Mouse (Mus musculus) lung, postnatal 0 days (tissue): ENCODE data around the gene Mrfap1. TPM values are rescaled to one million over a fixed set of nuclear protein-coding genes. Genes with fewer than 3 reads are reported as not detected.

ENCODE experiments used
- ATAC-seq: fragments of 200-750 bp; cut with Nextera tagmentation; 2 replicates; pipeline ENCODE4 v1.8.0; 2017; ENCODE audit warnings: moderate library complexity
- DNase-seq: peaks from one replicate; pipeline ENCODE4 v3.0.0-alpha.2; 2016; ENCODE audit warnings: low spot score
- H3K27ac ChIP-seq: fragments of 300-500 bp; sonication (generic); 2 replicates; pipeline ENCODE4 v1.5.1; 2014; ENCODE audit warnings: antibody characterized with exemption, mild to moderate bottlenecking, low read length, mixed read lengths
- H3K27me3 ChIP-seq: fragments of 300-500 bp; sonication (generic); replicated peaks from 2 replicates; pipeline ENCODE4 v1.6.1; 2014; ENCODE audit warnings: low read length, mixed read lengths; ENCODE audit not compliant: insufficient read depth
- H3K36me3 ChIP-seq: fragments of 300-500 bp; sonication (generic); 2 replicates; pipeline ENCODE4 v1.6.1; 2014; ENCODE audit warnings: low read length, mixed read lengths; ENCODE audit not compliant: insufficient read depth
- H3K4me1 ChIP-seq: fragments of 300-500 bp; sonication (generic); 2 replicates; pipeline ENCODE4 v1.6.1; 2014; ENCODE audit warnings: antibody characterized with exemption, low read depth, low read length, mixed read lengths; ENCODE audit not compliant: insufficient read depth
- H3K4me2 ChIP-seq: fragments of 300-500 bp; sonication (generic); replicated peaks from 2 replicates; pipeline ENCODE4 v1.6.1; 2014; ENCODE audit warnings: low read depth, mild to moderate bottlenecking, low read length, moderate library complexity, mixed read lengths
- H3K4me3 ChIP-seq: fragments of 300-500 bp; sonication (generic); 2 replicates; pipeline ENCODE4 v1.5.1; 2014; ENCODE audit warnings: low read depth, low read length
- H3K9ac ChIP-seq: fragments of 300-500 bp; sonication (generic); replicated peaks from 2 replicates; pipeline ENCODE4 v1.6.1; 2014; ENCODE audit warnings: low read depth, mild to moderate bottlenecking
- H3K9me3 ChIP-seq: fragments of 300-500 bp; sonication (generic); 2 replicates; pipeline ENCODE4 v1.6.1; 2016; ENCODE audit warnings: low read length, mixed read lengths
- CTCF ChIP-seq: IDR thresholded peaks from 2 replicates; pipeline ENCODE4 v1.5.1; 2016; ENCODE audit warnings: antibody characterized with exemption, mild to moderate bottlenecking
- EP300 ChIP-seq: IDR thresholded peaks from 2 replicates; pipeline ENCODE4 v1.6.1; 2016; ENCODE audit warnings: antibody characterized with exemption, mild to moderate bottlenecking, control low read depth
- WGBS: fragments of 180-500 bp; shearing (Covaris S2); extraction: QIAGEN DNeasy Blood & Tissue Kit; methylation state at CpG from one replicate; pipeline ENCODE4 v1.1.7; 2014; 5-methylcytosine and 5-hydroxymethylcytosine counted together
- polyA plus RNA-seq: library from polyadenylated mRNA; unstranded; fragments of >200 nt; fragmentation: Nextera tagmentation; extraction: Ambion mirVana; gene quantifications from 2 replicates; pipeline ENCODE4 v1.2.1, GENCODE M21; 2015

Mrfap1 gene
- polyA plus RNA-seq, 1 experiment from 2014 or later, result 281 TPM

DNA sequence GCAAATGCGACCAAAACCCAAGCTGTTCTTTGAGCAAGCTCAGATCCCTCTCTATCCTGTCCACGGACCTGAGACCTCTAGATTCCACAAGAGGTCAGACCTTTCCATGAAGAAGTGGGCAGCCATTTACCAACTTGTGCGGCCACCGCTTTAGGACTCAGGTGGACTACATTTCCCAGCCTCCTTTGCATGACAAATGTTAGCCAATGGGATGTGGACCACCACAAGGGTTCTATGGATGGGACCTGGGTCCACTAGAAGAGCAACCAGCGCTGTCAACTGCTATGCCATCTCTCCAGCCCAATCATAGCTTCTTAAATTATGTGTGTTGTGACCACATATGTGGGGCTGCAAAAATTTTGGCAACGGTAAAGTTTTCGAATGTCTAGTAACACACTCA lies 34.7 kb upstream of the Mrfap1 start:
- 62% methylated on average over 7 of the region's 7 CpGs for WGBS
- no peaks in the 10 kb centered on the region for H3K9me3 ChIP-seq
- peaks cover 4% of the 10 kb centered on the region for H3K4me1 ChIP-seq
- no peak overlapping the region for H3K27ac ChIP-seq
- DNase-seq (no peak), ATAC-seq (no peak)
- H3K4me2 ChIP-seq, result no peak overlapping the region
- no peaks in the 10 kb centered on the region for H3K27me3 ChIP-seq
- TF ChIP-seq CTCF (no peak), EP300 (no peak)
- H3K4me3 ChIP-seq, result no peak overlapping the region
- H3K36me3 ChIP-seq, result no peaks in the 10 kb centered on the region
- H3K9ac ChIP-seq, result no peak overlapping the region

DNA sequence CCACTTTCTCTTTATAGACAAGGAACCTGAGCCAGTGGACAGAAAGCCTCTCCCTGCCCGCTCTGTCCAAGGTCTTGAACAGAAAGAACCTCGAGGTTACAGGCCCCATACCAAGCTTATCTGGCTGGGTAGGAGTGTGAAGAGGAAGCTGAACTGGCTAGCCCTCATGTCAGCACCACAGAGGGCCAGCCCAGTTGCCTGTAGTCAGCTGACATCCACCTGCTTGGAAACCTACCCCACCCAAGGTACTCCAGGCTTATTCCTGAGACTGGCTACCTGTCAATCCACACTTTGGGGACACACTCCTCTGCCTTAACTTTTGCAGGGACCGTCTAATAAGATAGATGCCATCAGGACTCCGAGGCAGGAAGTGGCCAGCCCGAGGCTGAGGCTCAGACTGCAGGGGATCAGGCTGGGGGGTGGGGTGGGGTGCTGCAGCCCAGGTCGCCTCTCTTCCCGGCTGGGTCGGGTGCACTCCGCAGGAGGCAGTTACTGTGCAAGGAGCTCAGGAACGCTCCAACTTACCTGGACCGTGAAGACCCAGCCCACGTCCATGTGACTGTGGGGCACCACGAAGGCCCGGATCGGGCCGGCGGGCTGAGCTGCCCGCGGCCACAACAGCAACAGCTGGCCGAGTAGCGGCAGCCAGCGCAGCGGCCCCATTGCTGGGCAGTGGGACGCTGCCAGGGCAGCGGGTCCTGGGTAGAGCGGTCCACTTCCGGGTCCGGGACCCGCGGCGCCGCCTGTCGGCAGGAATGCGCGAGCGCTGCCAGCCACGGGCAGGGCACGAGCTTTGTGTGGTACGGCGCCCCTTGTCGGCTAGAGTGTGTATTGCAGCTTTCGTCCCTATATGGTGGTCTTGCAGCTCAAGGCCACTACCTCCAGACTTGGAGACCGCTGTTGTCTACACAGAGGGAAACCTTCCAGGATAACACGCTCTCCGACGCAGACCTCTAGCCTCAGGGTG lies 33.6 kb upstream of the Mrfap1 start, which contains the start of gene Man2b2:
Gene Man2b2 (minus strand): TSS at position 741 of the 967 bp plus-strand sequence.
- Histone ChIP-seq H3K9ac (peak within 1 kb of the TSS; percentile 54), H3K4me3 (peak within 1 kb of the TSS; percentile 63), H3K4me2 (peak within 1 kb of the TSS; percentile 94), H3K9me3 (no peaks in the 10 kb centered on the region), H3K4me1 (peaks cover 4% of the 10 kb centered on the region), H3K27me3 (no peaks in the 10 kb centered on the region), H3K27ac (no peak within 1 kb of the TSS), H3K36me3 (no peaks in the 10 kb centered on the region)
- ATAC-seq (peak; percentile 98), DNase-seq (peak; percentile 89)
- WGBS, result 4% methylated on average over 45 of the region's 46 CpGs
- TF ChIP-seq EP300, result no peak
- peak; percentile 100 for TF ChIP-seq CTCF

DNA sequence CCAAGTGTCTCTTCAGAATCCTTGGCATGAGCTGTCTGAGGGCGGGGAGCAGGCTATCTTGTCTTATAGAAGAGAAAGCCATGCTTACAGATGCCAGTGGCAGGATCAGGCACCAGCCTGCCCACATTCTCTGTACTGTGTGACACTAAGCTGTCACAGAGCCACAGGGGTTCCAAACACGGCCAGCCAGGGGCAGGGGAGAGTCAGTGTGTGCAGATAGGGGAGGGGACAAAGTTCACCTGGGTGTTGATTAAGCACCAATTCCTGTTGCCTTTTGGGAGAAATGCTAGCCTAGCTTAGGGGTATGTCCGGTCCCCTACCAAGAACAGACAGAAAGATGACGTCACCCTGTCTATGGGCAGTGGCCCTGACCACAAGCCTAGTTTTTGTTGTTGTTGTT lies 32.5 kb upstream of the Mrfap1 start:
- ATAC-seq, result no peak
- no peaks in the 10 kb centered on the region for H3K27me3 ChIP-seq
- 72% methylated on average over 4 of the region's 4 CpGs for WGBS

DNA sequence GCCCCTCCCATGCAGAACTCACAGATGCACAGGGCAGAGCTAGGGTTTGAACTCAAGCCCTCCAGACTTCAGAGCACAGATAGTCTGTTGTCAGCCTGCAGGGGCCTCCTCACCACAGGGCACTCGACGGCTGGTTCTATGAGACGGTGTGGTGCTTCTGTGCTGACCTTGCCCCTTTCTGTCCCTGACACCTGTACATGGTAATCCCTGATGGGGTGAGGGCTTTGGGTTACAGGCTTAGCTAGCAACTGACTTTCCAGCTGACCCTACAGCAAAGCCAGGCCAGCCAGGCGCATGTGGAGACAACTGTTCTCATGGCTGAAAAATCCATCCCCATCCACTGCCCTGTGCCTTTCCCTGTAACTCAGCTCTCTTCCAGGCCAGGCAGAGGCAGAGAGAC lies 26.3 kb upstream of the Mrfap1 start:
- ATAC-seq, result no peak; the same call in 1 of the 2 replicates
- WGBS, result 87% methylated on average over 4 of the region's 4 CpGs

More for the DNA sequence above, 32.5 kb upstream of the Mrfap1 start:
- H3K9ac ChIP-seq, result no peak overlapping the region
- DNase-seq, result no peak
- no peak overlapping the region for H3K4me3 ChIP-seq
- no peak for TF ChIP-seq EP300
- no peak for TF ChIP-seq CTCF
- no peak overlapping the region for H3K4me2 ChIP-seq
- peaks cover 4% of the 10 kb centered on the region for H3K4me1 ChIP-seq
- no peak overlapping the region for H3K27ac ChIP-seq
- H3K9me3 ChIP-seq, result no peaks in the 10 kb centered on the region
- H3K36me3 ChIP-seq, result 0 out of 2 replicates have a peak, but pooled peaks cover 2% of the 10 kb centered on the region

DNA sequence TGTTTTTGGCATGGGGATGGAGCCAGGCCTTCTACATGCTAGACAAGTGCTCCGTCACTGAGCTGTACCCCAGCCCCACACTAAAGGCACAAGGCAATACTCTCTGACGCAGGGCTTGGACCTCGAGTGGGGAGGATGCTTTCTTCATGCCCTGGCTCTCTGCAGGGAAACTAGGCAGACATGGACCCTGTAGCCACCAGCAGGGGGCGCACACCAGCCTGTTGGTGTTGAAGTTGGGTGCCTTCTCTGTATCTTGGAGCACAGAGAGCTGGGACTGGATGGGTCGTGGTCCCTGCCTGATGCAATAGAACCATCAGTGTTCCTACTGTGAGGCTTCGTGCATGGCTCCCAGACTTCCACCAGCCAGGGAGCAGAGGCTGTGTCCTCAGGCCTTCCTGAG lies 23.6 kb upstream of the Mrfap1 start:
- no peak overlapping the region for H3K9ac ChIP-seq
- no peak overlapping the region for H3K4me3 ChIP-seq
- no peak for ATAC-seq
- DNase-seq, result peak; percentile 45
- H3K27ac ChIP-seq, result no peak overlapping the region
- no peaks in the 10 kb centered on the region for H3K9me3 ChIP-seq
- no peak overlapping the region for H3K4me2 ChIP-seq
- no peaks in the 10 kb centered on the region for H3K27me3 ChIP-seq
- WGBS, result 42% methylated on average over 6 of the region's 6 CpGs
- no peaks in the 10 kb centered on the region for H3K4me1 ChIP-seq
- H3K36me3 ChIP-seq, result peaks cover 27% of the 10 kb centered on the region; the same call in 1 of the 2 replicates
- TF ChIP-seq EP300 (no peak), CTCF (peak; percentile 81)

More for the DNA sequence above, 26.3 kb upstream of the Mrfap1 start:
- no peaks in the 10 kb centered on the region for H3K4me1 ChIP-seq
- H3K27me3 ChIP-seq, result no peaks in the 10 kb centered on the region
- no peak overlapping the region for H3K27ac ChIP-seq
- H3K4me3 ChIP-seq, result no peak overlapping the region
- TF ChIP-seq CTCF (no peak), EP300 (no peak)
- no peak overlapping the region for H3K9ac ChIP-seq
- H3K9me3 ChIP-seq, result no peaks in the 10 kb centered on the region
- DNase-seq, result no peak
- H3K4me2 ChIP-seq, result no peak overlapping the region
- H3K36me3 ChIP-seq, result peaks cover 18% of the 10 kb centered on the region; the same call in 1 of the 2 replicates

DNA sequence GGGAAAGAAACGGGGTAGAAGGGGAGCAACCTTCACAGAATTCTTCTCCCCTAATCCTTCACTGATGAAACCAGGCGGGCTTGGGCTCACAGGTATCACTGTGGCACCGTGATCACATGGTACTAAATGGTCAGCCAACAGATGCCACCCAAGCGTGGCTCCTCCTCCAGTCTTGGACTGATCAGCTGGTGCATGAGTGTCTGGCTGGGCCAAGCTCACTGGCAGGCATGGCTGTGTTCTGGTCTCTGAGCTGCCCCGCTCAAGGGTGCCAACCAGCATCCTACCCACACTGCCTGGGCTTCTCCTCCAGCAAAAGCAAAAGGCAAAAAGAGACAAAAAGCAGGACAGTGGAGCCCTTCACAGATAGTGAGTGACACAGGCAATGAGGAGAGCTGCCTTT lies 23.2 kb upstream of the Mrfap1 start:
- Histone ChIP-seq H3K36me3 (peaks cover 28% of the 10 kb centered on the region; the same call in 1 of the 2 replicates), H3K4me1 (no peaks in the 10 kb centered on the region), H3K4me3 (no peak overlapping the region), H3K27me3 (no peaks in the 10 kb centered on the region), H3K27ac (no peak overlapping the region), H3K4me2 (no peak overlapping the region), H3K9me3 (no peaks in the 10 kb centered on the region), H3K9ac (no peak overlapping the region)
- TF ChIP-seq EP300 (no peak), CTCF (no peak)
- 87% methylated on average over 5 of the region's 5 CpGs for WGBS
- no peak for ATAC-seq
- DNase-seq, result no peak
